ENCODE assay signal across 9 mouse cellular contexts in genomic region chr6:91173221-91173880, GRCm38 (mm10). TPM values are rescaled to one million over a fixed set of nuclear protein-coding genes. Genes with fewer than 3 reads are reported as not detected.
DNase-seq lines count a peak whose midpoint lies in the region; ATAC-seq and TF ChIP-seq lines count a peak whose summit lies in the region.
"Had no signal": no experiment of that assay in that cellular context is flagged by ENCODE, and none has a peak within 500 bp of the region (broad histone marks: within the 10 kb centered on the region; RNA-seq: fewer than 3 reads in every experiment).

No protein-coding gene starts in this region.

- H3K4me1 ChIP-seq in cerebellum, adult 2 months (ENCODE audit: control insufficient read depth, insufficient read depth, low read length), result peaks cover 4% of the 10 kb centered on the region; the same call in 1 of the 2 replicates
- no peaks in the 10 kb centered on the region for H3K4me1 ChIP-seq in hindbrain, embryonic 15.5 days (replicated peaks)
- no peaks in the 10 kb centered on the region for H3K4me1 ChIP-seq in midbrain, embryonic 10.5 days
- H3K4me1 ChIP-seq in stomach, postnatal 0 days (replicated peaks; ENCODE audit: control insufficient read depth, insufficient read depth), result no peaks in the 10 kb centered on the region

- no peak for TF ChIP-seq EP300 in stomach, postnatal 0 days (optimal IDR thresholded peaks at IDR 0.05)

- no peaks in the 10 kb centered on the region for H3K9me3 ChIP-seq in hindbrain, embryonic 15.5 days
- H3K9me3 ChIP-seq in midbrain, embryonic 10.5 days (replicated peaks), result no peaks in the 10 kb centered on the region
- no peaks in the 10 kb centered on the region for H3K9me3 ChIP-seq in stomach, postnatal 0 days (ENCODE audit: control insufficient read depth, low read length)
- H3K9me3 ChIP-seq: G1E had no signal

- no peaks in the 10 kb centered on the region for H3K27me3 ChIP-seq in cerebellum, adult 2 months (ENCODE audit: control insufficient read depth, insufficient read depth, low read length)
- no peaks in the 10 kb centered on the region for H3K27me3 ChIP-seq in hindbrain, embryonic 15.5 days
- no peaks in the 10 kb centered on the region for H3K27me3 ChIP-seq in midbrain, embryonic 10.5 days (ENCODE audit: low read depth, poor library complexity, severe bottlenecking)
- no peaks in the 10 kb centered on the region for H3K27me3 ChIP-seq in stomach, postnatal 0 days (ENCODE audit: control insufficient read depth, insufficient read depth, low read length)

- H3K27ac ChIP-seq in cerebellum, adult 2 months (ENCODE audit: insufficient read depth, low read length), result no peak overlapping the region
- no peak overlapping the region for H3K27ac ChIP-seq in hindbrain, embryonic 15.5 days (replicated peaks)
- no peak overlapping the region for H3K27ac ChIP-seq in midbrain, embryonic 10.5 days (replicated peaks)
- no peak overlapping the region for H3K27ac ChIP-seq in stomach, postnatal 0 days (replicated peaks)

- ATAC-seq in hindbrain, embryonic 15.5 days (ENCODE audit: low FRiP score, low read depth), result peak; percentile 35
- ATAC-seq in stomach, postnatal 0 days (ENCODE audit: low FRiP score, low TSS enrichment), result peak; percentile 22; the same call in 1 of the 2 replicates

- peaks cover 29% of the 10 kb centered on the region for H3K36me3 ChIP-seq in hindbrain, embryonic 15.5 days
- peaks cover 31% of the 10 kb centered on the region for H3K36me3 ChIP-seq in midbrain, embryonic 10.5 days
- H3K36me3 ChIP-seq in stomach, postnatal 0 days (ENCODE audit: control insufficient read depth, insufficient read depth, low read length), result peaks cover 5% of the 10 kb centered on the region; the same call in 1 of the 2 replicates
- H3K36me3 ChIP-seq: G1E had no signal

- no peak overlapping the region for H3K4me2 ChIP-seq in hindbrain, embryonic 15.5 days
- no peak overlapping the region for H3K4me2 ChIP-seq in stomach, postnatal 0 days (replicated peaks; ENCODE audit: low read depth)

- peak; percentile 39 to 77 for DNase-seq in layer of hippocampus, adult 18-20 months (ENCODE audit: low spot score in 2 of 2)
- no peak for DNase-seq in layer of hippocampus, adult 9-11 months
- peak; percentile 38 to 61 for DNase-seq in cerebellum, adult 2 months
- peak; percentile 50 to 61 for DNase-seq in frontal cortex, postnatal 10 days (ENCODE audit: low spot score in 2 of 2)
- peak; percentile 53 to 55 for DNase-seq in left cerebral cortex, postnatal 25 days (ENCODE audit: low spot score in 2 of 2)
- peak; percentile 68 for DNase-seq in midbrain, embryonic 10.5 days (ENCODE audit: low spot score)
- peak; percentile 68 for DNase-seq in stomach, postnatal 0 days (ENCODE audit: low spot score)

- H3K4me3 ChIP-seq in cerebellum, adult 2 months (replicated peaks; ENCODE audit: insufficient read depth, low read depth, low read length), result no peak overlapping the region
- H3K4me3 ChIP-seq in hindbrain, embryonic 15.5 days, result no peak overlapping the region
- no peak overlapping the region for H3K4me3 ChIP-seq in midbrain, embryonic 10.5 days
- H3K4me3 ChIP-seq in stomach, postnatal 0 days (ENCODE audit: low read depth, low read length), result no peak overlapping the region

- TF ChIP-seq POLR2A in cerebellum, adult 2 months (IDR thresholded peaks at IDR 0.05; ENCODE audit: borderline replicate concordance, insufficient read depth, low read length), result no peak

- intact Hi-C loops in left cerebral cortex, postnatal 25 days (cut with DNase I), result loop anchor here (2.0 to 5.0 kb wide), 2 partner anchors 103 to 239 kb away; partner anchors contain the start of gene Wnt7a

- no peak overlapping the region for H3K9ac ChIP-seq in hindbrain, embryonic 15.5 days
- no peak overlapping the region for H3K9ac ChIP-seq in stomach, postnatal 0 days (ENCODE audit: low read length)

- peak; percentile 67 for TF ChIP-seq CTCF in cerebellum, adult 2 months (IDR thresholded peaks at IDR 0.05; ENCODE audit: borderline replicate concordance, insufficient read depth, low read depth, low read length)
- TF ChIP-seq CTCF in stomach, postnatal 0 days (IDR thresholded peaks at IDR 0.05; ENCODE audit: low read depth), result peak; percentile 81

- WGBS in cerebellum, adult 2 months, result 48% methylated on average over 7 of the region's 7 CpGs
- whole genome bisulfite sequencing in hindbrain, embryonic 15.5 days, result 52% methylated on average over 7 of the region's 7 CpGs
- 49% methylated on average over 7 of the region's 7 CpGs for WGBS in midbrain, embryonic 10.5 days
- 49% methylated on average over 6 of the region's 7 CpGs for WGBS in stomach, postnatal 0 days

RNA-seq across cellular contexts. Expression of gene Hdac11, which starts 16.9 kb away (rescaled TPM):
- total RNA-seq in layer of hippocampus, adult 18-20 months (2021), result 100 to 1,000 TPM; 169 to 174 TPM
- polyA plus RNA-seq in cerebellum, adult 2 months (2012; rRNA removed), result 183 and 188 TPM in 2 replicates
- polyA plus RNA-seq in hindbrain, embryonic 15.5 days (2015; fragmentation: Nextera tagmentation; extraction: Ambion mirVana), result 43.4 and 44.4 TPM in 2 replicates
- 100 to 1,000 TPM; 158 to 161 TPM for total RNA-seq in left cerebral cortex, postnatal 25 days (2021)
- 9.4 and 12.0 TPM in 2 replicates for polyA plus RNA-seq in midbrain, embryonic 10.5 days (2016; fragmentation: Nextera tagmentation; extraction: Ambion mirVana)
- 6.5 and 7.1 TPM in 2 replicates for polyA plus RNA-seq in stomach, postnatal 0 days (2015; fragmentation: Nextera tagmentation; extraction: Ambion mirVana)

RNA-seq across cellular contexts. Expression of gene Fbln2, which starts 38.9 kb away (rescaled TPM):
- total RNA-seq in layer of hippocampus, adult 18-20 months (2021), result 1 to 10 TPM; 7.8 to 10.0 TPM
- polyA plus RNA-seq in cerebellum, adult 2 months (2012; rRNA removed), result 3.3 and 4.0 TPM in 2 replicates
- polyA plus RNA-seq in hindbrain, embryonic 15.5 days (2015; fragmentation: Nextera tagmentation; extraction: Ambion mirVana), result 28.7 and 29.0 TPM in 2 replicates
- 1 to 10 TPM; 3.9 to 6.5 TPM for total RNA-seq in left cerebral cortex, postnatal 25 days (2021)
- 24.2 and 31.5 TPM in 2 replicates for polyA plus RNA-seq in midbrain, embryonic 10.5 days (2016; fragmentation: Nextera tagmentation; extraction: Ambion mirVana)
- polyA plus RNA-seq in stomach, postnatal 0 days (2015; fragmentation: Nextera tagmentation; extraction: Ambion mirVana), result 29.5 and 32.1 TPM in 2 replicates
- polyA plus RNA-seq: G1E had no signal

RNA-seq across cellular contexts. Expression of gene Nup210, which starts 56.7 kb away (rescaled TPM):
- 10 to 100 TPM; 16.2 to 17.5 TPM for total RNA-seq in layer of hippocampus, adult 18-20 months (2021)
- polyA plus RNA-seq in cerebellum, adult 2 months (2012; rRNA removed), result 16.8 and 23.1 TPM in 2 replicates
- polyA plus RNA-seq in hindbrain, embryonic 15.5 days (2015; fragmentation: Nextera tagmentation; extraction: Ambion mirVana), result 17.0 and 21.2 TPM in 2 replicates
- total RNA-seq in left cerebral cortex, postnatal 25 days (2021), result 10 to 100 TPM; 26.5 to 28.9 TPM
- 26.2 and 29.7 TPM in 2 replicates for polyA plus RNA-seq in midbrain, embryonic 10.5 days (2016; fragmentation: Nextera tagmentation; extraction: Ambion mirVana)
- 2.2 and 2.4 TPM in 2 replicates for polyA plus RNA-seq in stomach, postnatal 0 days (2015; fragmentation: Nextera tagmentation; extraction: Ambion mirVana)
